Mouse (Mus musculus) activated CD4-positive, CD25-positive, alpha-beta regulatory T cell, adult 4 months (primary cell): ENCODE measurements around the gene Aoc2. TPM values are rescaled to one million over a fixed set of nuclear protein-coding genes. Genes with fewer than 3 reads are reported as not detected.
"Not testable (repeated sequence)": the region's sequence is repeated elsewhere in the genome, so short reads cannot be mapped to it uniquely, and the experiment has no call there.

ENCODE experiments used
- ATAC-seq: one replicate; pipeline ENCODE4 v1.8.0; 2017
- polyA plus RNA-seq, 2 experiments: library from polyadenylated mRNA; unstranded; fragments of 100-300 nt; shearing (Covaris generic); gene quantifications; one replicate each; pipeline ENCODE4 v1.2.1; 2017

Gene Aoc2
- polyA plus RNA-seq, 2 experiments from 2014 or later, result 2.1 to 2.5 TPM

GRCm38 (mm10) chr11:101355916-101356315, 31.1 kb downstream of the Aoc2 start:
- ATAC-seq, result no peak

GRCm38 (mm10) chr11:101357505-101358182, 32.8 kb downstream of the Aoc2 start:
- no peak for ATAC-seq

GRCm38 (mm10) chr11:101359776-101360175, 34.9 kb downstream of the Aoc2 start:
- ATAC-seq, result no peak

- no peak for ATAC-seq
Measured at GRCm38 (mm10) chr11:101360651-101361113, 35.8 kb downstream of the Aoc2 start.

GRCm38 (mm10) chr11:101364531-101364931, 39.7 kb downstream of the Aoc2 start:
- no peak for ATAC-seq

- no peak for ATAC-seq
Measured at GRCm38 (mm10) chr11:101367326-101367935, 42.6 kb downstream of the Aoc2 start, which contains the start of gene G6pc. G6pc (plus strand) TSS chr11:101367561.

GRCm38 (mm10) chr11:101370141-101370540, 45.3 kb downstream of the Aoc2 start:
- no peak for ATAC-seq

- no peak for ATAC-seq
Measured at GRCm38 (mm10) chr11:101374421-101374938, 49.6 kb downstream of the Aoc2 start.

GRCm38 (mm10) chr11:101378196-101378595, 53.3 kb downstream of the Aoc2 start:
- ATAC-seq, result not testable (repeated sequence)

- ATAC-seq, result no peak
Measured at GRCm38 (mm10) chr11:101378926-101379325, 54.1 kb downstream of the Aoc2 start.

Other genes with a start within 250 kb of the Aoc2 start
- gene Hsd17b1, start 246.7 kb upstream of the Aoc2 start, polyA plus RNA-seq, result not detected
- 10 to 100 TPM; 17.9 to 22.1 TPM for gene Coasy, start 242.5 kb upstream of the Aoc2 start, polyA plus RNA-seq
- 10 to 100 TPM; 51.8 to 71.5 TPM for gene Mlx, start 237.8 kb upstream of the Aoc2 start, polyA plus RNA-seq
- gene Psmc3ip, start 229.6 kb upstream of the Aoc2 start, polyA plus RNA-seq, result 10 to 100 TPM; 12.3 to 13.4 TPM
- 10 to 100 TPM; 14.4 to 24.7 TPM for gene Retreg3, start 205.2 kb upstream of the Aoc2 start, polyA plus RNA-seq
- gene Tubg1, start 205.1 kb upstream of the Aoc2 start, polyA plus RNA-seq, result 10 to 100 TPM; 17.7 to 26.8 TPM
- under 1 TPM; 0.68 to 0.94 TPM for gene Tubg2, start 169.2 kb upstream of the Aoc2 start, polyA plus RNA-seq
- under 1 TPM; 0.29 to 0.33 TPM for gene Cntnap1, start 154.5 kb upstream of the Aoc2 start, polyA plus RNA-seq
- gene Plekhh3, start 153.7 kb upstream of the Aoc2 start, polyA plus RNA-seq, result not detected
- gene Ccr10, start 149.6 kb upstream of the Aoc2 start, polyA plus RNA-seq, result 1 to 10 TPM; 1.5 to 1.6 TPM
- 10 to 100 TPM; 48.1 to 52.2 TPM for gene Ezh1, start 98.6 kb upstream of the Aoc2 start, polyA plus RNA-seq
- gene Ramp2, start 79.0 kb upstream of the Aoc2 start, polyA plus RNA-seq, result not detected
- 100 to 1,000 TPM; 122 to 153 TPM for gene Vps25, start 71.4 kb upstream of the Aoc2 start, polyA plus RNA-seq
- 1 to 10 TPM in 1 of 2 experiments, under 1 TPM in 1; 0.58 to 1.0 TPM for gene Wnk4, start 64.5 kb upstream of the Aoc2 start, polyA plus RNA-seq
- gene Cntd1, start 46.1 kb upstream of the Aoc2 start, polyA plus RNA-seq, result 1 to 10 TPM in 1 of 2 experiments, not detected in 1; 1.0 TPM
- 100 to 1,000 TPM; 109 to 144 TPM for gene Coa3, start 45.9 kb upstream of the Aoc2 start, polyA plus RNA-seq
- gene Becn1, start 22.8 kb upstream of the Aoc2 start, polyA plus RNA-seq, result 10 to 100 TPM; 79.0 to 81.0 TPM
- 10 to 100 TPM; 37.1 to 53.3 TPM for gene Psme3, start 8.8 kb upstream of the Aoc2 start, polyA plus RNA-seq
- not detected for gene Aoc3, start 5.5 kb downstream of the Aoc2 start, polyA plus RNA-seq
- gene G6pc, start 42.5 kb downstream of the Aoc2 start, polyA plus RNA-seq, result not detected
- 10 to 100 TPM; 33.5 to 42.6 TPM for gene Aarsd1, start 92.6 kb downstream of the Aoc2 start, polyA plus RNA-seq
- gene Gm27029, start 99.7 kb downstream of the Aoc2 start, polyA plus RNA-seq, result 1 to 10 TPM in 1 of 2 experiments, not detected in 1; 1.5 TPM
- 1 to 10 TPM; 5.4 to 8.0 TPM for gene Rundc1, start 100.0 kb downstream of the Aoc2 start, polyA plus RNA-seq
- 1 to 10 TPM; 1.1 to 4.2 TPM for gene Ptges3l, start 100.3 kb downstream of the Aoc2 start, polyA plus RNA-seq
- gene Rpl27, start 117.2 kb downstream of the Aoc2 start, polyA plus RNA-seq, result 100 to 1,000 TPM; 581 to 812 TPM
- gene Ifi35, start 123.3 kb downstream of the Aoc2 start, polyA plus RNA-seq, result 100 to 1,000 TPM; 148 to 179 TPM
- gene Rnd2, start 139.9 kb downstream of the Aoc2 start, polyA plus RNA-seq, result under 1 TPM; 0.24 to 0.36 TPM
- gene Vat1, start 141.2 kb downstream of the Aoc2 start, polyA plus RNA-seq, result 1 to 10 TPM in 1 of 2 experiments, under 1 TPM in 1; 0.60 to 1.5 TPM
- gene Brca1, start 226.9 kb downstream of the Aoc2 start, polyA plus RNA-seq, result 1 to 10 TPM; 5.4 to 5.8 TPM
- gene Nbr1, start 227.1 kb downstream of the Aoc2 start, polyA plus RNA-seq, result 10 to 100 TPM; 42.3 to 84.0 TPM